Mouse (Mus musculus) frontal cortex, postnatal 10 days (tissue): Measurements from ENCODE around the gene Zmat5.

Experiments
- DNase-seq, 2 experiments: peaks; one replicate each; pipeline ENCODE4 v3.0.0; 2022; ENCODE audit warnings: low spot score in 2 of 2, mixed read lengths in 1 of 2

Zmat5 gene

GRCm38 (mm10) chr11:4704072-4704964 is at the start of gene Zmat5, which contains the start of gene Uqcr10:
Gene Zmat5, plus strand, starts transcription at chr11:4704678.
Gene Uqcr10, minus strand, starts transcription at chr11:4704342.
- peak; percentile 83 to 87 for DNase-seq

- DNase-seq = no peak
Measured at GRCm38 (mm10) chr11:4659818-4660217, 44.7 kb upstream of the Zmat5 start.

GRCm38 (mm10) chr11:4660309-4661025 is 44.0 kb upstream of the Zmat5 start:
- DNase-seq = no peak

- DNase-seq = no peak
Measured at GRCm38 (mm10) chr11:4661324-4661723, 43.2 kb upstream of the Zmat5 start.

- no peak for DNase-seq
Measured at GRCm38 (mm10) chr11:4661871-4662495, 42.5 kb upstream of the Zmat5 start.

- DNase-seq = no peak
Measured at GRCm38 (mm10) chr11:4662496-4662878, 42.0 kb upstream of the Zmat5 start.

GRCm38 (mm10) chr11:4671736-4672135 is 32.7 kb upstream of the Zmat5 start:
- no peak for DNase-seq

- DNase-seq = no peak
Measured at GRCm38 (mm10) chr11:4674593-4674992, 29.9 kb upstream of the Zmat5 start.

GRCm38 (mm10) chr11:4675126-4675562 is 29.3 kb upstream of the Zmat5 start:
- DNase-seq = no peak

- no peak for DNase-seq
Measured at GRCm38 (mm10) chr11:4675693-4676092, 28.8 kb upstream of the Zmat5 start.

GRCm38 (mm10) chr11:4677250-4677872 is 27.1 kb upstream of the Zmat5 start:
- DNase-seq = no peak

- DNase-seq = peak; percentile 38 to 44
Measured at GRCm38 (mm10) chr11:4678700-4679440, 25.6 kb upstream of the Zmat5 start.

- no peak for DNase-seq
Measured at GRCm38 (mm10) chr11:4679441-4679832, 25.0 kb upstream of the Zmat5 start.

GRCm38 (mm10) chr11:4680126-4680525 is 24.4 kb upstream of the Zmat5 start:
- no peak for DNase-seq

GRCm38 (mm10) chr11:4683516-4683915 is 21.0 kb upstream of the Zmat5 start:
- no peak for DNase-seq

GRCm38 (mm10) chr11:4684186-4684585 is 20.3 kb upstream of the Zmat5 start:
- no peak for DNase-seq

- no peak for DNase-seq
Measured at GRCm38 (mm10) chr11:4685071-4685470, 19.4 kb upstream of the Zmat5 start.

GRCm38 (mm10) chr11:4685510-4685909 is 19.0 kb upstream of the Zmat5 start:
- DNase-seq = no peak

- no peak for DNase-seq
Measured at GRCm38 (mm10) chr11:4687027-4687426, 17.5 kb upstream of the Zmat5 start.

- no peak for DNase-seq
Measured at GRCm38 (mm10) chr11:4687874-4688273, 16.6 kb upstream of the Zmat5 start.
